Mouse (Mus musculus) liver, adult (tissue): ENCODE measurements at regions not wholly inside any gene's neighbourhood (a gene's known extent, or its start where the extent isn't known, plus 50 kb on each side); places are given as distances from the start of the nearest gene placed in this dataset.

ENCODE experiments used
- GATA4 ChIP-seq: IDR thresholded peaks from 2 replicates; pipeline ENCODE4 v1.6.1; 2014; ENCODE audit warnings: mild to moderate bottlenecking, low read length; ENCODE audit not compliant: insufficient replicate concordance

DNA sequence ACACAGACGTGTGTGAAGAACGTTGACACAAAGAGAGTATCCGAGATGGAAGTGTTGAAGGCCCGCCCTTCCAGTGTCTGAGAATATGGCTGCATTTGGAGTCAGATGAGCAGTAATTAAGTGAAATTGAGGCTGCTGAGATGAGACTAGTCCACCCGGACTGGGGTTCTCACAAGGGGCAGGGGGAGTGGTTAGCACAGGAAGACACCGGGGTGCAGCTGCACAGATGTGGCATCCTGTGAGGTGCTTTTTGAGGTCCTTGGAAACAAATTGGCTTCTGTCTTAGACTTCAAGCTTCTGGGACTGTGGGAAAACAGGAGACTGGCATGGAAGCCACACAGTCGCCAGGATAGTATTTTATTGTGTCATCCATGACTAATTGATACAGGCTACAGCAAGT is 320.0 kb upstream of the Gm5148 start:
- TF ChIP-seq GATA4, result no peak

DNA sequence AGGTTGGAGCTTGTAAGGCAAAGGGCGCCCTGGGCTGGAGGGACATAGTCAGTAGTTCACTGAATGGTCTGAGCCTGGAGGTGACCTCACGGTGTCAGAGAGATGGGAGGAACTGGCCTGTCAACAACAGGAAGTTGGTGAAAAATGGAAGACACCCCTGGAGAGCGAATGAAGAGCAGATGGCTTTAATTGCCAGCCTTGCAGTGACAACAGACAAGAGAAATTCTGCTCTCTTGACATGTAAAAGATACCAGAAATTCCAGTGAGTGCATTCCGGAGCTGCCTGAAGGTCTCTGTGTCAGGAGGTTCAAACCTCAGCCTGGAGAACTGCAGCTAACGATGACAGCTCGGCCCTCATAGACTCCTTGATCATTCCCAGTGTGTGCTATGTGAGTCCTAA is 318.3 kb upstream of the Gm5148 start:
- no peak for TF ChIP-seq GATA4

DNA sequence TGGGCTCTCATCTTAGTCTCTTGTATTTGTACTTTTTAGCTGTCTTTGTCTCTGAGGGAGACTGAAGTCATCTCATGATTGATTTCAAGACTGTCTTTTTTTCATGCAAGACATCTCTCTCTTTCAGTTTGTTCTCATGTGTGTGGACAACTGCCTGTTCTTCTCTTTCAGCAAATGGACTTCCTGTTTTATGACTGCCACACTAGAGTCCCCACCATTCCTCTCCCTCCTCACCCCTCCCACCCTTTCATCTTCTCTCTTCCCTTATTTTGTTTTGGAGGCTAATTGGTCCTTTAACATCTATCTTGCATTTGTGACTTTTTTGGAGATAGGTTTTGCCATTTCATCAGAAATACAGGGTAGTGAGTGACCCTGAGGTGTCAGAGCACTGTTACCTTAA is 311.8 kb upstream of the Gm5148 start:
- no peak for TF ChIP-seq GATA4

DNA sequence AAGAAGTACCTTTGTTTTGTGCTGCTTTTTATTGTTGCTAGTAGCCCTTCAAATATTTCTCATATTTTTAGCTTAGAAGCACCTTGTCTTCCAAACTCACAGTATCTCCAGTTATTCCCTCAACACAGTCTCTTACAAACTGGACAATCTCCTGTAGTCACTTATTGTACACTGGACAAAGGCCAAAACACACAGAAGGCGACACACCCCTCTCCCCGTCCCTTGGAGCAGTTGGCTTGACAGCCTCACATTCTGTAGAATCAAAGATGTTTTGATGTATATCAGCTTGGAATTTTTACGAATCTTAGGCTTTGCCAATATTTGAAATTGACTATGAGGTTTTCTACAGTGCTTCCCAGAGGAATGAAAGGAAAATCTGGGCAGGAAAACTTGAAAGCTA is 309.8 kb upstream of the Gm5148 start:
- TF ChIP-seq GATA4, result no peak

DNA sequence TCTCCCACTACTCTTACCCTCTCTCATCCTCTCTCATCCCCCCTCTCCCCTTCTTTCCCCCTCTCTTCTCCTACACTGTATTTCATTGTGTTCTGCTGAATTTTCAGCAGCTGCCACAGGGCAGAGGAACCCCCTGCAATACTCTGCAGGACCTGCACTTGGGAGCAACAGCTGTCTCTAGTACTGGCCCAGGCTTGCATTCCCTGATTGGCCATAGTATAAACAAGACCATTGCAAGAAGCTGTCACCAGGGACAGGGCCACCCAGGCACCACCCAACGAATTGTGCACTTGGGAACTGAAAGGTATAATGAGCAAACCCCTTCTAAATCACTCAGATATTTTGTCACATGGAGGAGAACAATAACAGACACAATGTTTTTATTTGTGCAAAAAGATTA is 290.5 kb upstream of the Gm5148 start:
- TF ChIP-seq GATA4, result no peak

DNA sequence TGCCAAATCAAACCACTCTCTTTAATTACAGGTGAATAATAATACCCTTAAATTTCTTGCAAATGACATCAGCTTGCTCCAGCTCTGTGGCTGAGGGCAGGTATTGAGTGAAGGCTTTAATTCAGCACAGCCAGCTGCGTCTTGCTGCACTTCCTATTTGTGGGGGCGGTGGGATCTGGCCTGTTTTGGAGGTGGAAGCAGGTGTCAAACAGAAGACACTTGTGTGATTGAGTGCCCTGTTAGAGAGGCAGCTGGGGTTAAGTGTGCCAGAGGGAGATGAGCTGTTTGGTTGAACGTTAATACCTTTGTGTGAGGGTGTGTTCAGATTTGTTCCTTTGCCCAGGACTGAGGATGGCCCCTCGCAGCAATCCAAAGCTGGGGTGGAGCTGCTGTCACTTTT is 284.9 kb upstream of the Gm5148 start:
- no peak for TF ChIP-seq GATA4

DNA sequence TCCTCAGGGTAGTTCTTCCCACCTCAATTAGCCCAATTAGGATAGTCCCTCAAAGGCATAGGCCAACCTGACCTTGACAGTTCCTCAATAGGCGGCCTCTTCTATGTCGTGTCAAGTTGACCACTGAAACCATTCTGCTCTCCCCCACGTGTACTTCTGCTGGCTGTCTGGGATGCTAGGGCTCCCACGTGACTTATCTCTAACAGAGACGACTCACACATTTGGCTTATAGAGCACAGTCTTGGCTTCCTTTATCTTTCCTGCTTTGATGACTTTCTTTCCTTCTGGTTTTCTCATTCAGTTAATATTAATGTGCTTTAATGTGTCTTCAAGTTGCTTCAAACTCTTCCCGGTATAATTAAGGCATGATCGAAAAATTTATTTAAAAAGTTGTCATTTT is 284.0 kb upstream of the Gm5148 start:
- TF ChIP-seq GATA4, result no peak

DNA sequence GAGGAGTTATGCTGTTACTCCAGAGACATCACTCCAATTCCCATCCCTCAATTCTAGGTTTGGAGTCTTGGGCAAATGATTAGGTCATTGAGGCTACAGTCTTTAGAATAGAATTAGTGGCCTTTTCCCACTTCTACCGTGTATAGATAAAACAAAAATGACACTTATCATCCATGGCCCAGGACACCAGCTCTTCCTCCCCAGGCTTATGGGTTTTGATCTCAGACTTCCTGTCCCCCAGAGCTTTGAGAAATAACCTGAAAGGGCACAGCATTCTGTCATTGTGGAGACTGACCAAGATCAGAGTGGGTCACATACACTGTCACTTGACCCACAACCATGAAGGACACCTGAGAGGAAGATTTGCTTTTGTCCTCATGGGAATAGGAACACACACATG is 283.3 kb upstream of the Gm5148 start:
- no peak for TF ChIP-seq GATA4

DNA sequence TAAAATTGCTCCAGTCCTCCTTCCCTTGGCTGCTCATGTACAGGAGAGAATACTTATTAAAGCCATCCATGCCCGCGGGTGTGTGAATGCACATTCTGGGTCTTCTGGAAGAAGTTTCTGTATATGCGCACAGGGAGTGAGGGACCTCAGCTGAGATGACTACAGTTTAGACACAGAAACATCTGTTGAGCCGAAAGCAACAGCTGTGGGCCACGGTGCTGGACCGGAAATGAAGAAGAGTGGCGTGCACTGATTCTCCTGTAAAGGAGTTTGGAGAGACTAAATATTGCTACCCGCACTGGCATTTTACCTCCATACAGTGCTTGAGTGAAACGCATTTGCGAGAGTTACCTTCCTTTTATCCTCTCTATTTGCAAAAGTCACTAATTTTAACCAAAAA is 278.0 kb upstream of the Gm5148 start:
- no peak for TF ChIP-seq GATA4

DNA sequence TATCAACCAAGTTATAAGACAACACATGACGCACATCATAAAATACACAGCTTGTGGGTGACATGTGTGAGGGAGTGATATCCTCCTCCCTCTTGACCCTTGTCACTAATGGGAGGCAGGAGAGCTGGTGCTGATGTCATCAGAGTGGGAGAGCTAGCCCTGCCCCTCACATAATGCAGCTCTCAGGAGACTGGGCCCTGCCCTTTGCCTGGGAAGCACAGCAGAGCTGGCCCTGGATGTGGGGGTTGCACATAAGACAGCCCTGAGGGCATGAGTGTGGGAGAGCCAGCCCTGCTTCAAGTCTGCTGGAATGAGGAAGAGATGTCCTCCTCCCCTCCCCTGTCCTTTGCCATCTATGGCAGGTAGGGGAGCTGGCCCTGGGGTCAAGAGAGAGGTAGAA is 275.5 kb upstream of the Gm5148 start:
- TF ChIP-seq GATA4, result no peak

DNA sequence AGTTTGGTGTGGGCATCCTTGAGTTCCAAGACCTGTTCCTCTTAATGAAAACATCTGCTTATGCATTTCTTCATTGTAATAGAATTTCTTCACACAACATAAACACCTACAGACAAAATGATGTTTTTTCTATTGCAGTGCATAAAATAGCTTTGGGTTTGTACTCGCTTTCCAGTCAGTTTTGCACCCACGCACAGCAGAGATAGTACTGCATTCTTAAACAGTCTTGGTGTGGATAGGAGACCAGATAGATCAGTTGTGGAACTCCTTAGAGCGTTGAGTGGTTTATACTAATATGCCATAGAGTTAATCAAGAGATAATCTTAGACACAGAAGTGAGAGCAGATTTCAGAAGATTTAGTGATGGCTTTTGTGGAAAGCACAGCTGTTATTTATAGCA is 273.7 kb upstream of the Gm5148 start:
- no peak for TF ChIP-seq GATA4

DNA sequence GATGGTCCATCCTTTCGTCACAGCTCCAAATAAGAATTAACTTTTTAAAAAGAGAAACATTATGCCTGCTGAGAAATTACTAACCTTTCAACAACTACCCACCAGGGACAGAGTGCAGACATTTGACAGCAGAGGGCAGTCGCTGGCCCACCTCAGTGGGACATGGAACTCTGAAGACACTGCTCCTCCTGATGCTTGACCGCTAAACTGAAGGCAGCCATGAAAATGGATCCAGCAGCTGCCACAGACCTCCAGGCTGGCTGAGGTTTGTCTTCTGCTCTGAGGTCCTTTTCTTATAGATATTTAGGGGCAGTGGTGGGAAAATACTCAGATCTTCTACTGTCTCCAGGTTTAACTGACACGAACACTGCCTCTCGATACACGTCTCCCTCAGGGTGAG is 265.7 kb upstream of the Gm5148 start:
- TF ChIP-seq GATA4, result no peak

DNA sequence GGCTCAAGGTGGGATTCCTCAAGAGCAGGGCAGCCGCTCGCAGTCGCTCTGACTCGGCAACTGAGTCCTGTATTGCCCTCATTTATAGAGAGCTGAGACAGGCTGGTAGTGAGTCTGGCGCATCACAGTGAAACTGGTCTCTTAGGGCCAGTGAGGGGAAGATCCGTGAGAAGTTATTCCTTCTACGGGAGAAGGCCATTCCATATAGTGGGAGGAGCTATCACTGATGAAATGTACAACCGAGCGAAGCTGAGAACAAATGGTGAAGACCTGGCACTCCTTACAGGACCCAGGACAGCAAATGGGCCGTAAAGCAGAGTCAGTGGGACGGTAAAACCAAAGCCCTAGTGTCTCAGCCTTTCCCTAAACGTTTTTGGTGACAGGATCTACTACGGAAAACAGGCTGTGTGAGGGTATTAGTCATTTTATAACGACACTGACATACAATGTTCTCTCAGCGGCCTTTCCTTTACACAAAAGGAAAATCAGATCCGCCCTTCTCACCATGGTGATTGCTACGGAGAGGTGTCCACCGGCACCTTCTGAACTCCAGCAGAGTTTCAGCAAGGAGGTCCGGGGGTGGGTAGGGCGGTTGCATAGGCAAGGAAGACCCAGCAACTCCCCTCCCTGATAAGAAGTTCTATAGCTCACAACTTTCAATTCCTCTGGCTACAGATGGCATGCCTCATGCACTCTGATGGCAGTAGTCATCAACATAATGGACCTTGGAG is 263.6 kb upstream of the Gm5148 start:
- no peak for TF ChIP-seq GATA4

DNA sequence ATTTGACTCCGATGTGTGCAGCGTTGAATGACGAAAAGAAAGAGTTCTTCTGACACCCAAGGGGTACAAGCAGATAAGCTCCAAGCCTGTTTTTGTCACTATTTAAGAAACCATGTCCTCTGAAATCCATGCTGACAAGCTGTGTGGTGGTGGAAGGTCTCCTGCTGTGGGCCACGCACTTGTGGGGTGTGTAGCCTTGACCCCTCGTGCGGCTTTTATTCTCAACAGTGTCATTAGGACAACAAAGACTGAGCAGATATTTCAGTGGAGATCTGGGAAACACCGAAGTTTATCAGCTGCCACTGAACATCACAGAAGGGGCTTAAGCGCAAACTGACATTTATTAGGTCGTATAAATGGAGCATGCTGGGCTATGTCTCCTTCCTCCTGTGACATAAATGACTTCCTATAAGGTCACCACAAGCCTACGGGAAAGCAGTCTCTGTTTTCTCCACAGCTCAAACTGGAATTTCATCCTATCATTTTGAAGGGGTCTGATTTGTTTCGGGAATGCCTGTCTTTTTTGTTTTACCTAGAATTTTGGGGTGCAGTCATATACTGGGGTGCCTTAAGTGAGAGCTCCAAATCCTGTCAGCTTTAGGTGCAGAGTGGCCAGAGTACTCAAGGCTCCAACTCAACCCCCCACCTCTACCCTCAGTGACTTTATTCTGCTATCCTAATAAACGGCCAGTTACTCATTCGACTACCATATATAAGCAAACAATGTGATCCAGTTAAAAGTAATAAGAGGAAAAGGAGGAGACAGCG is 262.9 kb upstream of the Gm5148 start:
- TF ChIP-seq GATA4, result no peak

DNA sequence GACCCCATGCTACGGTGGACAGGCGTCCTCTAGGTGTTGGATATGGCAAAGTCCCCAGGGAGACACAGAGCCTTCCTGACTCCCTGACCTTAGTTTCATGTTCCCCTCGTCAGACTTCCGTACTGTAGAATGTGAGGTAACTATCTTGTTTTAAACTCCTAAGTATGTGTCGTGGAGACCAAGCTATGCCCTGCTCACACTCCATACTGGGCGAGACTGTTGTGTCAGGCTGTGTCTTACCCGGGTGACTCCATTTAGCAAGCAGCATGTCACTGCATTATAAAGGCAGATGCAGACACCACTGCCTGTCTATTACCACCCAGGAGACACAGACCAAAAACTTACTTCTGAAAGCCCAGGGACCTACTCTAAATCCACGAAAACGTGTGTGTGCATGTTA is 260.4 kb upstream of the Gm5148 start:
- TF ChIP-seq GATA4, result no peak

DNA sequence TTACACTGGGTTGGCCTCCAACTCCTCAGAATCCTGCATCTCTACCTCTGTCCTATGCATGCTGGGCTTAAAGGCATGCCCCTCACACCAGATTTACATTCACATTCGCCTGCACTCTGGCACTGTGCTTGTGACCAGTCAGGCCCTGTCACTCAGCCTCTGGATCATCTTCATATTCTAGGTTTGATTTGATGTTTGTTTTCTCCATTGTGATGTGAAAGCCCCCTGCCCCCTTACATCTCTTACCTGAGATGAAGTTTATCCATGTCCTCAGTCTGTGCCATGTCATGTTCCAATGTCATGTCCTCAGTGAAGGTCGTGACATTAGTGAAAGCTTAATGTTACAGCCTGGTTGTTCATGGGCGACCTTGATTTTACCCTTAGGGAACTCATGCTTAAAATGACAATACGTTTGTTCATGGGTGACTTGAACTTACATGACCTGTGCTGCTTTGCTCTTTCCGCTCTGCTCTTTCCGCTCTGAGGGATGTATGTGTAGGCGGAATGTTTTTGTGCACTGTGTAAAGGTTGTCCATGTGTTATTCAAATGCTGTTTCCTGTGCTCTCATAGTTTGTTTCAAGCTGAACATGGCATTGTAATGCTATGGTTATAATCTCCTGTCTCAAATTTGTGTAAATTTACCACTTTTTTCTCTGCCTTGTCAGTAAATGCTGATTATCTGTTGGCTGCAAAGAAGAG is 257.3 kb upstream of the Gm5148 start:
- TF ChIP-seq GATA4, result no peak
